Mouse (Mus musculus) bone marrow, adult 2 months (tissue): Measurements from ENCODE around the gene Hmg20b.

Experiments used
- CTCF ChIP-seq: fragments of 200-500 bp; IDR thresholded peaks from 2 replicates; pipeline ENCODE4 v1.5.1; 2011; ENCODE audit warnings: low read length, control low read depth; ENCODE audit not compliant: control insufficient read depth, insufficient read depth
- POLR2A ChIP-seq: fragments of 200-500 bp; IDR thresholded peaks from 2 replicates; pipeline ENCODE4 v1.6.1; 2011; ENCODE audit warnings: low read depth, mild to moderate bottlenecking, control low read depth, low read length, borderline replicate concordance; ENCODE audit not compliant: control insufficient read depth

DNA sequence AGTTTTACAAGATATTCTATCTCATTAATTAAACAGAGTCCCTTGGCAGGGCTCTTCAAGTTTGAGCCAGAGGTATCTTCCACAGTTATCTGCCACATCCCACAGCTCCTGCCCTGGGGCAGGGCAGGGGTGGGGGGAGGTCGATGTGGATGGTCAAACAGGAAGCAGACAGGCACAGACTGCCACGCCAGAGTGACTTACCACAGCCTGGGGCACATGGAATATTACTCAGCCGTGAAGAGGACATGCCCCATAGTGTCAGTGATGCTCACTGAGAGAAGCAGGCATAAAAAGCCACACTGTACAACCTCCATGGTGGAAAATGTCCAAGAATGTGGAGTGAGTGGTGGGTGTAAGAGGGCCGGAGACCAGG is 5.1 kb downstream of the Hmg20b start:
- TF ChIP-seq POLR2A (no peak), CTCF (no peak)
